Mouse (Mus musculus): ENCODE data around the gene Zscan2. TPM values are rescaled to one million over a fixed set of nuclear protein-coding genes. Genes with fewer than 3 reads are reported as not detected.

Gene Zscan2
- polyA plus RNA-seq, 1 experiment from 2014 or later: 2.5 TPM

DNA sequence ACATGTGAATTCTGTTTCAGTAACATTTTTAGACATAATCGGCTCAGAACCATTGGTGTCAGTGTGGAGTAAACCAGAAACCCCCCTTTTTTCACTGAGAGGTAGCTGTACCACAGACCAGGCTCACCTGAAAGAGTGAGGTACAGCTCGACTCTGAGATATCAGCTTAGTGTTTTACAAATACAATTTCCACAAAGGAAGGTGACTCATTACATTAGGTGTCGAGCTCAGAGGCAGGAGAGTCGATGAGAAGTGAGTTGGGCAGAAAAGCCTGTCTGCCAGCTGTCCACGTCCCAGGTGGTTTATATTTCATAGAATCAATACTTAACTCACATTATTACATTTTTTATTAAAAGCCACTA, 58.9 kb downstream of the Zscan2 start:
- Histone ChIP-seq H3K36me3 (peaks cover 95% of the 10 kb centered on the region), H3K4me1 (no peaks in the 10 kb centered on the region), H3K9me3 (replicated peaks) (no peaks in the 10 kb centered on the region), H3K4me3 (no peak overlapping the region), H3K27ac (replicated peaks) (no peak overlapping the region), H3K27me3 (ENCODE audit: low read depth, poor library complexity, severe bottlenecking) (no peaks in the 10 kb centered on the region)
- WGBS: 91% methylated on average over 5 of the region's 5 CpGs
- DNase-seq (ENCODE audit: low spot score): no peak

DNA sequence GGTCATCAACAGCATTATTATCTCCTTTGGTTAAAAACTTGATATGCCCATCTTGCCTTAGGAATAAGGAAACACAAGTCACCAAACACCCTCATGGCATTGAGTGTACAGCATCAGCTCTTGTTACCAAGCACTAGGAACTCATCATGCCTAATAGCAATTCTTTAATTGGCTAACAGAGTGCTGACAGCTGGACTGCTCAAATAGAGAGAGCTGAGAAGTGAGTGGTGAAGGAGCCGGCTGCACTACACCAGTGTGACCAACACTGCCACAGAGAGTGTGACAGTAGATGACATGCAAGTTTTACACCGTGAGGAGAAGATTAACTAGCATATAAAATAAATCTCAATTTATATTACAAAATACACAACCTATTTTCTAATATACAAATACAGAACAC, 62.4 kb downstream of the Zscan2 start:
- no peak overlapping the region for H3K4me3 ChIP-seq
- peaks cover 93% of the 10 kb centered on the region for H3K36me3 ChIP-seq
- no peaks in the 10 kb centered on the region for H3K9me3 ChIP-seq (replicated peaks)
- 91% methylated on average over 2 of the region's 2 CpGs for WGBS
- DNase-seq (ENCODE audit: low spot score): no peak
- no peak overlapping the region for H3K27ac ChIP-seq (replicated peaks)
- no peaks in the 10 kb centered on the region for H3K27me3 ChIP-seq (ENCODE audit: low read depth, poor library complexity, severe bottlenecking)
- H3K4me1 ChIP-seq: no peaks in the 10 kb centered on the region

Other genes with a start within 250 kb of the Zscan2 start
- gene Crtc3, start 172.0 kb upstream of the Zscan2 start, polyA plus RNA-seq (2016; fragmentation: Nextera tagmentation; extraction: Ambion mirVana): 8.4 and 9.3 TPM in 2 replicates
- 23.7 and 27.1 TPM in 2 replicates for gene Iqgap1, start 34.9 kb upstream of the Zscan2 start, polyA plus RNA-seq (2016; fragmentation: Nextera tagmentation; extraction: Ambion mirVana)
- 48.0 and 50.2 TPM in 2 replicates for gene Wdr73, start 40.3 kb downstream of the Zscan2 start, polyA plus RNA-seq (2016; fragmentation: Nextera tagmentation; extraction: Ambion mirVana)
- 7.0 and 7.4 TPM in 2 replicates for gene Nmb, start 44.2 kb downstream of the Zscan2 start, polyA plus RNA-seq (2016; fragmentation: Nextera tagmentation; extraction: Ambion mirVana)
- gene Sec11a, start 86.9 kb downstream of the Zscan2 start, polyA plus RNA-seq (2016; fragmentation: Nextera tagmentation; extraction: Ambion mirVana): 195 and 207 TPM in 2 replicates
- gene Zfp592, start 132.8 kb downstream of the Zscan2 start, polyA plus RNA-seq (2016; fragmentation: Nextera tagmentation; extraction: Ambion mirVana): 10.5 and 11.6 TPM in 2 replicates
- gene Alpk3, start 196.7 kb downstream of the Zscan2 start, polyA plus RNA-seq (2016; fragmentation: Nextera tagmentation; extraction: Ambion mirVana): 0.05 and 0.09 TPM in 2 replicates

Data from midbrain, embryonic 10.5 days (tissue).